Mouse (Mus musculus) cortical plate, adult 2 months (tissue): ENCODE results near the gene Ehbp1. TPM values are rescaled to one million over a fixed set of nuclear protein-coding genes. Genes with fewer than 3 reads are reported as not detected.

Source experiments
- H3K27ac ChIP-seq: fragments of 200-500 bp; 2 replicates; pipeline ENCODE4 v1.5.1; 2012; ENCODE audit warnings: low read length, control low read depth, inconsistent platforms; ENCODE audit not compliant: insufficient read depth
- H3K4me1 ChIP-seq: fragments of 200-500 bp; 2 replicates; pipeline ENCODE4 v1.6.1; 2011; ENCODE audit warnings: low read length; ENCODE audit not compliant: control insufficient read depth, insufficient read depth
- H3K4me3 ChIP-seq: fragments of 200-500 bp; 2 replicates; pipeline ENCODE4 v1.5.1; 2011; ENCODE audit warnings: mild to moderate bottlenecking, low read length, control low read depth; ENCODE audit not compliant: insufficient read depth
- CTCF ChIP-seq: fragments of 200-500 bp; IDR thresholded peaks from 2 replicates; pipeline ENCODE4 v1.5.1; 2011; ENCODE audit warnings: mild to moderate bottlenecking, control low read depth, low read length; ENCODE audit not compliant: insufficient read depth; ENCODE audit errors: extremely low read depth
- POLR2A ChIP-seq: fragments of 200-500 bp; IDR thresholded peaks from 2 replicates; pipeline ENCODE4 v1.6.1; 2011; ENCODE audit warnings: mild to moderate bottlenecking, low read length, control low read depth; ENCODE audit not compliant: insufficient read depth; ENCODE audit errors: extremely low read depth
- polyA plus RNA-seq: library from polyadenylated mRNA; depleted of rRNA; stranded (reverse); fragments of >200 nt; gene quantifications from 2 replicates; pipeline ENCODE4 v1.2.3, GENCODE M21; 2012; rRNA removed

Ehbp1 gene
- polyA plus RNA-seq, 1 experiment: 26.4 TPM

GRCm38 (mm10) chr11:21993597-21994376 is 348.3 kb downstream of the Ehbp1 start:
- H3K4me3 ChIP-seq: no peak overlapping the region
- TF ChIP-seq POLR2A: no peak
- no peak overlapping the region; the same call in 1 of the 2 replicates for H3K27ac ChIP-seq
- H3K4me1 ChIP-seq: no peaks in the 10 kb centered on the region

DNA sequence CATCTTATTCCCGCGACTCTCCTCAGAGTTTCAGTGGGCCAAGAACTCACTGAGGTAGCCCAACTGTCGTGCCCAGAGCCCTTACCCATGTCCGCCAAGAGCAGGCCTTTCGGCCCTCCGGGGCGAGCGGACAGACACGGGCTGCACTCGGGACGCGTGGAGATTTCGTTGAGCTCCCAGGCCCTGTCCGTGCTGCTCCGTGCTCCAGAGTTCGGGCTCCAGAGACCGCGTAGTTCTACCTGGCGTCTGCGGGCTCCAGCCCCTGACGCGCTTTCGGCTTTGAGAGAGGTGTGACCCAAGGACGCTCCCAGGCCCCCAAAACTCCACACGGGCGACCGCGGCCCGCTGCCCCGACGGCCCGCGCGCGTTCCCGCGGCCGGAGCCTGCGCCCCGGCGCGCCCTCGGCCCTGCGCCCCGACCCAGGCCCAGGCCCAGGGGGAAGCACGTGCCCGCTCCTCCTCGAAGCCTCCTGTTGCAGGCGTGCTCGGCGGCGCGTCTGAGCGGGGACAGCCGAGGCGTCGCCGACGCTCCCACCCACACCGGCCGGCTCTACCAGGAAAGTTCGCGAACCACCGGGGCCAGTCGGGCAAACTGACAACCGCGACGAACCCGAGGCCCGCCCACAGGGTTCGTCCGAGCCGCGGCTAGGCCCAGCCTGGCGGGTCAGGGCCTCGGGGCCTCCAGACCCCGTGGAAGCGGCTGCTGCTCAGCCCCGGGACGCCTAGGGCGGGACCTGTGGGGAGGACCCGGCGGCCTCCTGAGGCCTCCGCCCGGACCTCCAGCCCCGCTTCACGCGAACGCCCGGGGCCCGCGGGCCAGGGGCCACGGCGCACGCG is 349.1 kb downstream of the Ehbp1 start:
- no peak for TF ChIP-seq CTCF
- TF ChIP-seq POLR2A: no peak
- Histone ChIP-seq H3K4me3 (no peak overlapping the region), H3K27ac (no peak overlapping the region), H3K4me1 (no peaks in the 10 kb centered on the region)

GRCm38 (mm10) chr11:21988398-21988946 is 353.6 kb downstream of the Ehbp1 start:
- Histone ChIP-seq H3K4me1 (no peaks in the 10 kb centered on the region), H3K27ac (no peak overlapping the region), H3K4me3 (no peak overlapping the region)
- TF ChIP-seq CTCF (no peak), POLR2A (no peak)

DNA sequence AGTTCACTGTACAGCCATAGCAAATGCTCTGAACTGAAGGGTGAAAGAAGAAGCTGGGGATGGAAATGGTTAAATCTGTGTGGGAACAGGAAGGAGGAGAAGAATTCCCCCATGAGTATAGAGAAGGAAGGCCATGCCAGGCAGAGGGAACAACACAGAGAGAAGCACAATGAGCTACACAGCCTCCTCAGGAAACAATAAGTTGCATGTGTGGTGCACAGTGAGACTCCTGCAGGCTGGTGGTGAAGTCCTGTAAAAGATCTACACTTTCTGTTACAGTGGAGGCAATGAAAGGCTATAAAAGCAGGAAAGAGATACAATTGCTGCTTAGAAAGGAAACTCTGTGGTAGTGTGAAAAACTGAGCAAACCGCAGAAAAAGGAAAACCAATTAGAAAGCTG is 357.0 kb downstream of the Ehbp1 start:
- no peak overlapping the region for H3K27ac ChIP-seq
- H3K4me3 ChIP-seq: no peak overlapping the region
- no peaks in the 10 kb centered on the region for H3K4me1 ChIP-seq
- TF ChIP-seq CTCF: no peak
- TF ChIP-seq POLR2A: no peak

GRCm38 (mm10) chr11:21974005-21974531 is 368.0 kb downstream of the Ehbp1 start:
- Histone ChIP-seq H3K4me1 (no peaks in the 10 kb centered on the region), H3K4me3 (no peak overlapping the region), H3K27ac (no peak overlapping the region)
- TF ChIP-seq POLR2A (no peak), CTCF (0 out of 2 replicates have a peak, but pooled peaks have one; percentile 23)

GRCm38 (mm10) chr11:21973597-21973996 is 368.5 kb downstream of the Ehbp1 start:
- TF ChIP-seq CTCF (no peak), POLR2A (no peak)
- H3K27ac ChIP-seq: no peak overlapping the region
- no peaks in the 10 kb centered on the region for H3K4me1 ChIP-seq
- no peak overlapping the region for H3K4me3 ChIP-seq

- H3K27ac ChIP-seq: no peak overlapping the region
- no peaks in the 10 kb centered on the region for H3K4me1 ChIP-seq
- no peak overlapping the region for H3K4me3 ChIP-seq
- TF ChIP-seq CTCF (no peak), POLR2A (no peak)
Observed at GRCm38 (mm10) chr11:21968922-21969321, 373.2 kb downstream of the Ehbp1 start.

Other genes starting within 250 kb of the Ehbp1 start
- 7.2 and 7.8 TPM in 2 replicates for gene Tmem17, start 169.8 kb upstream of the Ehbp1 start, polyA plus RNA-seq